Mouse (Mus musculus) NIH3T3 (cell line): ENCODE measurements at regions not wholly inside any gene's neighbourhood (a gene's known extent, or its start where the extent isn't known, plus 50 kb on each side); places are given as distances from the start of the nearest gene placed in this dataset.

Experiments used
- DNase-seq: peaks from one replicate; pipeline ENCODE4 v3.0.0-alpha.2; 2012; ENCODE audit warnings: low read depth

DNA sequence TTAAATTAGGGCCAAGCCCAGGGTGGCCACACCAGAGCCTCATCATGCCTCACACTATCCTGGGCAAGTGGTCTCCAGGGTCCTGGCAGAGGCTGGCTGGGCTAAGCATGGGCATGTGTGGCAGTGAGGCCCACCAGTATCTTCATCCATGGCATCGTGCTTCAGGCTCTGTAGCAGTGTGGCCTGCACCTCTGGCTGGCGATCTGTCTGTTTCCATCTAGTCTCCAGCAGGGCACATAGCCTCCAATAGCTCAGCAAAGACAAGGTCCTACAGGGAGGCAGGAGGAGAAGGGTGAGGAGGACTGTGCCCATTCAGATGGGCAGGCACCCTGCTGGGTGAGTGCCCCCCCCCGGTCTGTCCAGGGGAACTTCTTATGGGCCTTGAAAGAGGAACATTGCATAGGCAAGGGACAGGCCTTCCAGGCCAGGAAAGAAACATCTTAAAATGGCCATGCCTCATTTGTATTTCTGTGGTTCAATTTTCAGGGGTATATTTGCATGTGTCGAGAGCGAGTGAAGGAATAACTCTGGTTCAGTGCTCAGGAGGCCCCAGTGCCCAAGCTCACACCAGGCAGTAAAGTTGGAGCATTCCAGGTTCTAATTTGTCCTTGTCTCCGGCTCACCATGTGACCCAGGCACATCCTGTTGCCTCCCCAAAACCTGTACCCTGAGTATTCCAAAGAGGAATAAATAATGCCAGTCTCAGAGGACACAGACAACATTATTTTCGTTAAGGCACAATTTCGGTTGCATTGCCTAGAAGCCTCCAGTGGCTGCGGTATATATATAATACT lies 60.4 kb upstream of the Ppara start:
- peak; percentile 41 for DNase-seq

DNA sequence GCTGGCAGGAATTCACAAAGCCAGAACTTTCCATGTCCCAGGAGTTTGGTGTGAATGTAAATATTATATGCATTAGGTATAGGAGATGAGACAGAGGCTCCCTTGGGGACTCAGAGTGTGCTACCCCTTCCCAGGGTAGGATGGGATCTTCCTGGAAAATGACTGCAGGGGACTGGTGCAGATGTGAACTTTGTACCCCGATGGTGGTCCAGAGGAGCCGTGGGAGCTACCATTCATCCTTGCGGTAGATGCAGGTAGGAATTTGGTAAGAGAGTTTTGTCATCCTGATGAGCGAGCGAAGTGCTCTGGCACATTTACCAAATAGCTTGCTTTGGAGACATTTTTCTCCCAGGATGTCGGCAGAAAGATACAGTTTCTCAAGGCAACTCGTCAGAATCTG lies 59.7 kb upstream of the Ppara start:
- DNase-seq, result no peak

GRCm38 (mm10) chr15:85675736-85676135 lies 59.0 kb upstream of the Ppara start:
- peak; percentile 17 for DNase-seq

DNA sequence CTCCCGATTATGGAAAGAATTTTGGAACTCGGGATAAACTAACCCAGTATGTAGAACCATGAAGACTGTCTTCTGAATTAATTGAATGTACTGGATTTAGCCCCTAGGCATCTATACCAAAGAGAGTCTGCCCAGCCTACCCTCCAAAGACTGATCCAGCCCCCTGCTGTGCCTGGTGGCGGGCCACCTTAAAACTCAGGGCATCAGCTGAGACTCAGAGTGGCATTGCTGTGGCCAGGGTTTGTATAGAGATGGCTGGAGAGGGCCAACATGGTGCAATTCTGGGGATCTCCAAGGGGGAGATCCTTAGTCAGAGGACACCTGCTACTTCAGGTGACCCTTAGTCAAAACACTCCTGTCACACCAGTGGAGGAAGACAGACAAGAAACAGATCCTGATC lies 58.6 kb upstream of the Ppara start:
- no peak for DNase-seq

DNA sequence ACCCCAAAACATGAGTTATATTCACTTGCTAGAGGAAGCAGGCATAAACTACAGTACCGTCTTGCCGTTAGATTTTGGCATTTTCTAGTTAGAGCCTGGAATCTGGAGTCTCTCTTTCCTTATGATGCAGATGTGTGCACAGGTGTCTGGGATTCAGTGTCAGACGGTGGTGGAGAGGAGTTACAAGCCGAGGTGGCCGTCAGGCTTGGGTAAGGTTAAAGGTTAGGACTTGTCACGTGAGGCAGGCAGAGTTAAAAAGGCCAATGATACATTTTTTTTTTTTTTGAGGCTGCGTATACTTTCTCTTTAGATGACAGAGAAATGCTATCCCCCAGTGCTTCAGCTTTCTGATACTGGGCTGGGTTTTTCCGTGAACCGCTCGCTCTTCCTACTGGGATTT lies 57.9 kb upstream of the Ppara start:
- DNase-seq, result no peak

DNA sequence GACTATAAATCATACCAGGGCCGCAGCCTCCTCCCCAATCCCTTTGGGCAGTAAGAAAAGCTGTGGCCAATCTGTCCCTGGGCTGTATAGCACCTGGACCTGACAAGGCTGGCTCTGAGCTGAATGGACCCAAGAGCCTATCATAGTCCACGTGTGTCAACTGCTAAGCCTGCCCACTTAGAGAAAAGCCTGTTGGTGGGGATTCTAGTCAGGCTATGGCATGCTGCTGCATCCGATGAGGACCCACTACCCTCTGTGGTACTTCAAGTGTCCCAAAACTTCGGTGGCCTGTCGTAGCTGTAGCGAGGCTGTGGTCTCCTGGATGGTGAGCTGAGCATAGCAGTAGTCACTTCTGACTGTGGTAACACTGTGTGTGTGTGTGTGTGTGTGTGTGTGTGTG lies 57.4 kb upstream of the Ppara start:
- no peak for DNase-seq

DNA sequence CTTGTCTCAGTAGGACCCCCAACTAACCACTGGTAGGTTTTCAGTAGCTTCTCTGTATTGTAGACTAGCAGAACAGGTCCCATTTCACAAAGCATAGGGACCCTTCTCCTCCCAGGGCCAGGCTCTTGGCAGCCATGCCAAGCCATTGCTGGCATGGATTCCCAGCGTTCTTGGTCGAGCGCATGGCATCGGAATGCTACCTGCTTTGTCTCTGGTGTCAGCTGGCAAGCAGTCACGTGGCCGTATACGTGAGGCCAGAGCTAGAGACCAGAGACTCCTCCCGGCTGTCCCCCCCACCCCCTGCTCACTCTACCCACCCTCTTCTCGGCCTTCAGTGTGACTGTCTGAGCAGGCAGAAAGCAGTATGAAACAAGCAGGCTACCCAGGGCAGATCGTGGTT lies 56.9 kb upstream of the Ppara start:
- DNase-seq, result peak; percentile 26

DNA sequence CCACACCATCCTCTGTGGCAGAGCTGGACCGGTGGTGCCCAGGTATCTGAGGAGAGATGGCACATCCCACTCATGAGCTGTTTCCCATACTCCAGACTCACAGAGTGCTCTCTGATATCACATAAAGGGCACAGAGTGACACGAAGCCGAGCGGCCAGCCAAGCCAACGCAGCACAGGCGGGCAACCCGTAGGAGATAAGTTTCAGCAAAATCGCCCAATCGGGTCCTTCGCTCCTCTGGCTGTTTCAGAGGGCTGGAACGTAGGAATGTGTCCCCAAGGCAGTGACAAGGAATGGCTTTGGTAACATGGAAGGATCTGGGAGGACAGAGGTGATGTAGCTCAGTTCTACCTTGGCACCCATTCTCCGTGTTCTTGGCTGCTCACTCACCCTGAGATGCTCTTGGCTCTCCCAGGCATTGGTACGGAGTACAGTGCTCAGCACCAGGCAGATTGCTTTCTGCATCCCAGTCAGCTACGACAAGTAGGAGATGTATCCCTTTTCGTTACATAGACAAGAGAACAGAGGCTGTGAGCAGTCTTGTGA lies 56.4 kb upstream of the Ppara start:
- no peak for DNase-seq

GRCm38 (mm10) chr15:85678981-85679708 lies 55.6 kb upstream of the Ppara start:
- peak; percentile 37 for DNase-seq

- peak; percentile 28 for DNase-seq
Measured at GRCm38 (mm10) chr15:85679864-85680428, 54.8 kb upstream of the Ppara start.

GRCm38 (mm10) chr15:85680460-85681224 lies 54.1 kb upstream of the Ppara start:
- no peak for DNase-seq

DNA sequence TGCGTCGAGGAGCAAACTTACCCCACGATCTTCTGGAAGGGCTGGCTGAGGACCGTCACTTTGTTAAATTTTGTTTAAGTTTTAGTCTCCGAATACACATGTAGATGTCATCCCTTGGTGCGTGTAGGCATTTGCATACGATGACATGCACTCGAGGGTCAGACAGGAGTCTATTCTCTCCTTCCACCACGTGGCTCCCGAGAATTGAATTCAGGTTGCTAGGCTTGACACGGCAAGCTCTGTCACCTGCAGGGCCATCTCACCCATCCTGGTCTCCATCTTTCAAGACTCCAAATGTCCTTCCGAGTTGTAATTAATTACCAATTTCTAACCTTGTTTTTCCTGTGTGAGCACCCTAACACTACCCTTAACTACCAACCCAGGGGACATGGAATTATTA lies 52.7 kb upstream of the Ppara start:
- no peak for DNase-seq

- DNase-seq, result no peak
Measured at GRCm38 (mm10) chr15:85682780-85683179, 52.0 kb upstream of the Ppara start.

GRCm38 (mm10) chr15:85683271-85683670 lies 51.5 kb upstream of the Ppara start:
- no peak for DNase-seq

DNA sequence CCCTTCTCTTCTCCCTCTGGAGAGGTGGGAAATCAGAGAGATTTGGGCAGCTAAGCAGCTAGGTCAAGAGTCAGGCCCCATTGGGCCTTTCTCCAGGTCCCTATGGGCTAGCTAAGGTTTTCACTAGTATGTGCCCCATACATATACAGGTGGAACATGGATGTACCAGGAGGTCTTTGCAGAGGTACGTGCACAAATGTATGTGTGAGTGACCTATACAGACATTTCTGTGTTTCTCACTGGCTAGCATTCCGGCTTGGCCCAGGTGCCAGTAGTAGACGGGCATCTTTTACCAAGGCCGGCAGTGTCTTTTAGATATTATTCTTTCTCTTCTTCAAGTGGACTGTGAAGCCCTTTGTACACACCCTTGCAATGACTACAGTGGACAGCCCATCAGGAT lies 51.1 kb upstream of the Ppara start:
- no peak for DNase-seq

DNA sequence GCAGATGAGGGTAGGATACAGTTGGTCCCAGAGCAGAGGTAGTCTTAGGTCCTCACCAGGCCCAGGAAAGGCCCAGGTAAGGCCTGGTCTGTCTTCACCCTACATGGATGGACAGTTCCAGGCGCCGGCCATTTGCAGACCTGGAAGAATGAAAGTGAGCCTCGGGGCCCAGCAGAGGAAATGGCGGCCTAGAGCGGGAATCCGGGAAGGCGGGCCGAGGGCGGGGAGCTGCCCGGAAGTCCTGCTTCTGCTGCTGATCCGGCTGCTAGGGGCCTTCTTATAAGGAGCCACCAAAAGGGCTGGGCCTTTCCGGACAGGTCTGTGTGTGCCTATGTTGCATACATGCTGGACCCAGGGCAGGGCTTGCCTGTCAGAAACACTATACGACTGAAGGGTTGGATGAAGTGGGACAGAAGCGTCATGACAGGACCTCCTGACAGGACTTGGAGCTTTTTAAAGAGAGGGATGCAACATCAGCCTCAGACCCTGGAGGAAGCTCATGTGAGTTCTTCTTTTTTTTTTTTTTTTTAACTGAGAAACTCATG lies 50.5 kb upstream of the Ppara start:
- DNase-seq, result no peak

- no peak for DNase-seq
Measured at GRCm38 (mm10) chr15:85684875-85685274, 49.9 kb upstream of the Ppara start.
